Mouse (Mus musculus) urinary bladder, postnatal 0 days (tissue): ENCODE results near the gene Clca3a1. TPM values are rescaled to one million over a fixed set of nuclear protein-coding genes. Genes with fewer than 3 reads are reported as not detected.

Source experiments
- polyA plus RNA-seq: library from polyadenylated mRNA; unstranded; fragments of >200 nt; fragmentation: Nextera tagmentation; extraction: Ambion mirVana; gene quantifications from 2 replicates; pipeline ENCODE4 v1.2.1, GENCODE M21; 2015

The Clca3a1 gene
- 14.6 and 14.8 TPM in 2 replicates for polyA plus RNA-seq

GRCm38 (mm10) chr3:144760592-144761309 lies at the start of gene Clca3a1:
Gene Clca3a1, minus strand, starts transcription at chr3:144760977.

GRCm38 (mm10) chr3:144719901-144720747 lies 40.7 kb downstream of the Clca3a1 start, which contains the start of gene Sh3glb1:
Gene Sh3glb1, minus strand, starts transcription at chr3:144720335.

Other genes starting within 250 kb of the Clca3a1 start
- 4.5 TPM in 2 replicates for gene Hs2st1, start 190.8 kb downstream of the Clca3a1 start, polyA plus RNA-seq
- 693 and 739 TPM in 2 replicates for gene Selenof, start 190.7 kb downstream of the Clca3a1 start, polyA plus RNA-seq
- gene Sh3glb1, start 40.6 kb downstream of the Clca3a1 start, polyA plus RNA-seq, result 149 and 176 TPM in 2 replicates
- gene Clca3a2, start 58.5 kb upstream of the Clca3a1 start, polyA plus RNA-seq, result 14.8 and 15.7 TPM in 2 replicates
- not detected in 2 replicates for gene Clca3b, start 88.4 kb upstream of the Clca3a1 start, polyA plus RNA-seq
- gene Clca4b, start 171.6 kb upstream of the Clca3a1 start, polyA plus RNA-seq, result not detected in 2 replicates
- gene Clca4a, start 214.1 kb upstream of the Clca3a1 start, polyA plus RNA-seq, result 0.08 TPM in 2 replicates